ENCODE assay signal across 10 mouse cellular contexts in the genomic region with DNA sequence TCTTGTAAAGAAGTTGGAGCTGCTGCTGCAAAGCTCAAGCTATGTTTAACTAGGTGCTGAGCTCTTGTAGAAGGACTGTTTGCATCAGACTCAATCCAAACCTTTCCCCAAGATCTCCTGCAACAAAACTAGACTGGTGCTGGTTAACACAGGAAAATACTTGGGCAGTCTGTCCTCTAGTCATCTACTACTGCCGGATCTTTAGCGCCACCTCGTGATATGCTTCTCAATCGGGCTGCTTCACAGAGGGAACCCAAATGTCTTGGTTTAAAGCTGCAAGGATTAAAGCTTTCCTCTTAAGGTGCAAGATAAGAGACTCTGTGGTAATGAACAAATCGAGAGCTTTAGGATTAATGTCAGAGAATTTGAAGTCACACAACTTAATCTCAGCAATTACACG. TPM values are rescaled to one million over a fixed set of nuclear protein-coding genes. Genes with fewer than 3 reads are reported as not detected.
DNase-seq lines count a peak whose midpoint lies in the region; ATAC-seq and TF ChIP-seq lines count a peak whose summit lies in the region.
"Had no signal": no experiment of that assay in that cellular context is flagged by ENCODE, and none has a peak within 500 bp of the region (broad histone marks: within the 10 kb centered on the region; RNA-seq: fewer than 3 reads in every experiment).

No protein-coding gene starts in this region.

- no peak for TF ChIP-seq POLR2A in CH12.LX (IDR thresholded peaks at IDR 0.05; ENCODE audit: low read depth, low read length)

- dilution Hi-C loops in CH12.LX (cut with MboI; ENCODE audit: extremely low pct_ligation_motif_present, extremely low pct_unique_long_range_greater_than_20kb, low sequenced_read_pairs), result no loop called here

- no peak overlapping the region for H3K9ac ChIP-seq in CH12.LX (ENCODE audit: insufficient read depth, low read depth)

- ATAC-seq in megakaryocyte, adult 5-6 weeks (ENCODE audit: poor library complexity, severe bottlenecking), result no peak

- in situ Hi-C loops in CH12.LX (cut with MboI; ENCODE audit: low pct_ligation_motif_present, low pct_unique_long_range_greater_than_20kb, low sequenced_read_pairs), result loop anchor here (10.0 kb wide), 1 partner anchor 69 kb away; no protein-coding TSS in a partner anchor

- no peaks in the 10 kb centered on the region for H3K79me2 ChIP-seq in CH12.LX (replicated peaks; ENCODE audit: control insufficient read depth, extremely low read depth, insufficient read depth, poor library complexity, severe bottlenecking)

- H3K4me2 ChIP-seq in CH12.LX (ENCODE audit: insufficient read depth, low read depth, poor library complexity, severe bottlenecking), result no peak overlapping the region

- TF ChIP-seq CTCF in CH12.LX (conservative IDR thresholded peaks at IDR 0.05 in 1 of 2, IDR thresholded peaks at IDR 0.05 in 1 of 2; ENCODE audit: low read depth in 2 of 2, low read length in 2 of 2), result peak; percentile 33 to 80; a peak in 3 of 4 replicates

- TF ChIP-seq EP300 in CH12.LX (IDR thresholded peaks at IDR 0.05; ENCODE audit: low read length), result no peak

- H3K9me3 ChIP-seq in CH12.LX (replicated peaks; ENCODE audit: low read length), result no peaks in the 10 kb centered on the region
- H3K9me3 ChIP-seq: megakaryocyte, embryonic 14.5 days had no signal

- DNase-seq in 3T3-L1 (ENCODE audit: low read depth, low spot score), result peak; percentile 84
- peak; percentile 45 for DNase-seq in CH12.LX (ENCODE audit: extremely low read depth)
- peak; percentile 65 for DNase-seq in cerebellum, adult 8-10 months
- peak; percentile 54 to 76 for DNase-seq in frontal cortex, postnatal 10 days (ENCODE audit: low spot score in 2 of 2)
- peak; percentile 87 for DNase-seq in layer of hippocampus, adult 11-12 months (ENCODE audit: low spot score)
- peak; percentile 58 for DNase-seq in lung, postnatal 14 days
- DNase-seq in skeletal muscle tissue, adult 2 months (ENCODE audit: low read depth, low spot score), result peak; percentile 11

- H3K4me3 ChIP-seq in CH12.LX (replicated peaks in 1 of 3; ENCODE audit: low read depth in 2 of 3, low read length in 2 of 3, poor library complexity in 1 of 3), result no peak overlapping the region
- H3K4me3 ChIP-seq: erythroblast, embryonic 14.5 days; megakaryocyte, embryonic 14.5 days had no signal

- no peak overlapping the region for H3K27ac ChIP-seq in CH12.LX (ENCODE audit: insufficient read depth, low read depth)

- TF ChIP-seq RAD21 in CH12.LX (IDR thresholded peaks at IDR 0.05; ENCODE audit: low read depth, low read length), result peak; percentile 80

- no peaks in the 10 kb centered on the region for H3K27me3 ChIP-seq in CH12.LX (replicated peaks)

- no peaks in the 10 kb centered on the region for H3K36me3 ChIP-seq in CH12.LX (replicated peaks in 1 of 2; ENCODE audit: control insufficient read depth in 1 of 2, insufficient read depth in 1 of 2, low read length in 1 of 2)

- H3K4me1 ChIP-seq in CH12.LX (ENCODE audit: control insufficient read depth in 1 of 2, insufficient read depth in 2 of 2), result peaks cover 0 to 3% of the 10 kb centered on the region in 2 experiments; a peak in 2 of 4 replicates

TF ChIP-seq in CH12.LX, 34 proteins besides CTCF, POLR2A, EP300 and RAD21:
- TF ChIP-seq ZNF384 (IDR thresholded peaks at IDR 0.05; ENCODE audit: low read depth, low read length) (no peak), SMC3 (IDR thresholded peaks at IDR 0.05; ENCODE audit: low read depth, low read length) (peak; percentile 65)

RNA-seq across cellular contexts. Expression of a gene that starts 21.6 kb away (rescaled TPM):
- total RNA-seq in CH12.LX (2012; rRNA removed), result 24.8 and 26.9 TPM in 2 replicates
- 41.5 and 42.5 TPM in 2 replicates for total RNA-seq in CH12.LX (2014; rRNA removed)
- 22.1 and 26.1 TPM in 2 replicates for polyA plus RNA-seq in CH12.LX (2012; ENCODE audit: insufficient read length, low read depth)
- total RNA-seq in megakaryocyte, adult 5-6 weeks (2015), result 8.3 and 8.5 TPM in 2 replicates
- total RNA-seq in megakaryocyte, adult 5-6 weeks (2017), result 12.8 and 14.4 TPM in 2 replicates

Comparison
In these comparisons a context has a peak if more than half of its experiments do, and no peak if none do; other contexts are left out.
1. DNase-seq: peak in every context shown above with its lines; median percentile 87 in layer of hippocampus, adult 11-12 months; 84 in 3T3-L1; 65 in cerebellum, adult 8-10 months; 65 in frontal cortex, postnatal 10 days; 58 in lung, postnatal 14 days; 45 in CH12.LX; 11 in skeletal muscle tissue, adult 2 months.